Mouse (Mus musculus): ENCODE measurements at regions not wholly inside any gene's neighbourhood (a gene's known extent, or its start where the extent isn't known, plus 50 kb on each side); places are given as distances from the start of the nearest gene placed in this dataset.

DNA sequence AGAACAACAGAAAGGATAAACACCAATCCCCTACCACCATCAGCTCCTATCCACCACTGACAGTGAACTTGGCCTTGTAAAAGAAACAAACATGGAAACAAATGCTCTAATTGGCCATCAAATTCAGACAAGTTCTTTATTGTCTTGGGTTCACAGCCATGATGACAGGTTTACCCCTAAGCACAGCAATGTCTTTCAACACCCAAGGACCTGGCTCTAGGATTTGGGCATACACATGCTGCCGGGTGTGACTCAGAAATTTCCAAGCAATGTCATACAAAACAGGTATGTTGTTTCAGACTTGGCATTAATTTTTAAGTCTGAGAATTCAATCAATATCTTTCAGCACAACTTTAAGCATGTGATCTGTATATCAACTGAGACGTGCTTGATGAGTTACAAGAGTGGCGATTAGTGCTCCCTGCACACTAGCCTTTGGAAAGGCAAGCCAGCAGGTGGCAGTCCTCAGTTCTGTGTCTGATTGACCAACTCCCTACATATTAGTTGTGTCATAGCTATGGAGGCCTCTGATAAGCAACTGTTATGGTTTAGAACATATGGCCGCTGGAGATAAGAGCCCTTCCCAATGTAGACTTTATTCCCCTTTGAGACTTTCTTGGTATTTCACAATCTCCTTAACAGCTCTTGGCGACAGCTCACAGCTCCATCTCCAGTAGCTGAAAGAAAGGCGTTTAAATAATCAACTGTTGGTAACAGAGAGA is 149.2 kb upstream of the Bmp4 start:
- no peaks in the 10 kb centered on the region for H3K4me1 ChIP-seq
- H3K36me3 ChIP-seq (replicated peaks; ENCODE audit: low read length) = no peaks in the 10 kb centered on the region
- H3K4me3 ChIP-seq (replicated peaks) = no peak overlapping the region
- TF ChIP-seq GATA1 (IDR thresholded peaks at IDR 0.05; ENCODE audit: borderline replicate concordance, low read length) (no peak), FLI1 (IDR thresholded peaks at IDR 0.05; ENCODE audit: low read length) (no peak)
- H3K27me3 ChIP-seq (replicated peaks) = no peaks in the 10 kb centered on the region
- H3K9me3 ChIP-seq = peaks cover 14% of the 10 kb centered on the region

DNA sequence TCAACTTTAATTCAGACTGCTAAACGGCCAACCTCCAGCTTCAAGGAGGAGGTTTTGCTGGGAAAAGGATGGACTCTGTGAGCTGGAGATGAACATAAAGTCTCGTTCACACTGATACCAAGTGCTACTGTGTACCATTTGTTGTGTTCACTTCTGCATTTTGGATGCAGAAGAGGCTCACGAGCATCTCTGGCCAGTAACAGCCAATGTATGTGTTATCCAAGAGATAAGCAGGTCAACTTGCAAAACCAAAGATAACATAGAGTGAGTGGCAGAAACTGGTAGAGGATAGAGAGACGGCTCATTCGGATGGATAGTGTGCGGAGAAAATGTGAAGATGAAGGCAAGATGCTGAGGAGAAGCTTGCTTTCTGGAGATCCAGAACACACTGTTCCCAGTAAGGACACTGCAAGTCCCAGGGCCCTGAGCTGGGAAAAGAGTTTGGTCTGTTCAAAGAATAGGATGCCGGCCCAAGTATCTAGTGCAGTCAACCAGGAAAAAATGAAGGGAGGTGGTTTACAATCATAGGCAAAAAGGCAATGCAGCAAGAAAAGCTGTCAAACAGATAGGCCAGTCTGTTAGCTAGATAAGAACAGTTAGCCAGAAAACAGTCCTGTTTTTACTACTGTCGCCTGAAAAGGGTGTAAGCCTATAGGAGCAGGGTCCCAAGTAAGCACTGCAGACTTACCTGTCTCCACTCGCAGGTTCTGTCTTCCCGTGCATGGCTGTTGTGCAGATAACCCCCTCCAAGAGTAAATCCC is 145.7 kb upstream of the Bmp4 start:
- Histone ChIP-seq H3K36me3 (replicated peaks; ENCODE audit: low read length) (no peaks in the 10 kb centered on the region), H3K27me3 (replicated peaks) (no peaks in the 10 kb centered on the region), H3K4me1 (no peaks in the 10 kb centered on the region)

DNA sequence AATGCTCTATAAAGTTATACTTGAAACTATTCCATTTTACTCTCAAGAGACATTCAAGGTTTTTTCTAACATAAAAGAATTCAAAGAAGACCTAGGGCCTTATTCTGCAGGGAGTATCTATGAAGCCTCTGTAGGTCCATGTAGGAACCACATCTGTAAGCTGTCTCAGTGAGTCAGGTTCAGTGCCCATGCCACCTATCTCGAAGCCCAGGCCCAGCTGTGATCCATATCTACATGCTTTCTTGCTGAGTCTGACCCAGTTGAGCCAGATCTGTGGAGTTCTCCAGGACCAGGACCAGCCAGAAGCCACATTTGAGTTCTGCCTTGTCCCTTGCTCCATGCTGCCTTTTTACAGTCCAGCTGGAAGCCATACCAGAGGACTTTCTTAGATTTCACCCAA is 142.2 kb upstream of the Bmp4 start:
- Histone ChIP-seq H3K4me3 (replicated peaks) (no peak overlapping the region), H3K36me3 (replicated peaks; ENCODE audit: low read length) (no peaks in the 10 kb centered on the region), H3K4me1 (no peaks in the 10 kb centered on the region), H3K9me3 (0 out of 2 replicates have a peak, but pooled peaks cover 6% of the 10 kb centered on the region), H3K27me3 (replicated peaks) (no peaks in the 10 kb centered on the region)
- TF ChIP-seq FLI1 (IDR thresholded peaks at IDR 0.05; ENCODE audit: low read length) = no peak
- TF ChIP-seq GATA1 (IDR thresholded peaks at IDR 0.05; ENCODE audit: borderline replicate concordance, low read length) = no peak

More for the DNA sequence above, 145.7 kb upstream of the Bmp4 start:
- TF ChIP-seq FLI1 (IDR thresholded peaks at IDR 0.05; ENCODE audit: low read length) = no peak
- TF ChIP-seq GATA1 (IDR thresholded peaks at IDR 0.05; ENCODE audit: borderline replicate concordance, low read length) = no peak
- H3K4me3 ChIP-seq (replicated peaks) = no peak overlapping the region
- H3K9me3 ChIP-seq = peaks cover 10% of the 10 kb centered on the region

DNA sequence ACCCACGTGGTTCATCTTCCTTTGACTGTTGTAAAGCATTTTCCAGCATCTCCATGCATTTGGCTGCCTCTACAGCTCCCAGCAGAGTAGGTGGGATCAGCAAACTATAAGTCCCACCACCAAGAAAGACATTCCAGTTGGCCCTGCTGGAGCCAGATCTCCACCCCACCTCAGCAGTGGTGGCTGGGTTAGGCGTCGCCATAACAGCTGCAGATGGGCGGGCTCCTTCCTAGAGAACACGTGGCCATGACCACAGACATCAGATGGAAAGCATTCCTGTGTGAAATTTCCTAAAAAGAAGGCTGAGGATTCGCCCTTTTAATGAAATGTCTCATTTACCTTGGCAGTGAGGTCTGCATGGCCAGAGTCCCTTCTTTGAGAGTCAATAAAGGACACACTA is 140.0 kb upstream of the Bmp4 start:
- no peaks in the 10 kb centered on the region for H3K27me3 ChIP-seq (replicated peaks)
- 0 out of 2 replicates have a peak, but pooled peaks cover 6% of the 10 kb centered on the region for H3K9me3 ChIP-seq
- H3K36me3 ChIP-seq (replicated peaks; ENCODE audit: low read length) = no peaks in the 10 kb centered on the region
- H3K4me3 ChIP-seq (replicated peaks) = no peak overlapping the region
- H3K4me1 ChIP-seq = no peaks in the 10 kb centered on the region
- TF ChIP-seq FLI1 (IDR thresholded peaks at IDR 0.05; ENCODE audit: low read length) = no peak
- TF ChIP-seq GATA1 (IDR thresholded peaks at IDR 0.05; ENCODE audit: borderline replicate concordance, low read length) = no peak

DNA sequence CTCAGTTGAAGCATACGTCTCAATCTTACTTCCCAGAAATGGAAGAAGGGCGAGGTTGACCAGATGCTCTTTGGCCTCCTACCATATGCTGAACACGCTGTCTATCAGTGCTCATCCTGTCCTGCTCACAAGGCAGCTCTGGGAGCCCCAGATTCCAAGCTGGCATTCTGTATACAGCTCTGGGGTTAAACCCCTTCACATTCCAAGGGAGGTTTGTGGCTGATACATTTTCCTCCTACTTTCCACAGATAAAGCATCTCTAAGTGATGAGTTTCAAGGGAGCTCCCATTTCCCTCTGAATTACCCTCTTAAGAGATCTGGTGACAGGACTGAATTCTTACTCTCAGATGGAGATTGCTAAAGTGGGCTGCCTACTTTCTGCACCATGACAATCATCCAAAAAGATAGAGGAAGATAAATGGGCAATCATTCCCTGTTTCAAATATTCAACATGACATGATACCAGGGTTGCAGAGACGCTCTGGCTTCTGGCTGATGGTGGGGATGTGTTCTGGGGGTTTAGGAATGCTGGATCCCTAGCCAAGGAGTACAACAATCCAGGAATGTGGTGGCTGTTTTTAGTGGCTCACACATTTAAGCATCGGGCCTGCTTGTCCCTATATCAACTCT is 138.7 kb upstream of the Bmp4 start:
- Histone ChIP-seq H3K27me3 (replicated peaks) (no peaks in the 10 kb centered on the region), H3K9me3 (0 out of 2 replicates have a peak, but pooled peaks cover 9% of the 10 kb centered on the region), H3K4me3 (replicated peaks) (no peak overlapping the region), H3K36me3 (replicated peaks; ENCODE audit: low read length) (no peaks in the 10 kb centered on the region), H3K4me1 (no peaks in the 10 kb centered on the region)
- TF ChIP-seq GATA1 (IDR thresholded peaks at IDR 0.05; ENCODE audit: borderline replicate concordance, low read length) (no peak), FLI1 (IDR thresholded peaks at IDR 0.05; ENCODE audit: low read length) (no peak)

DNA sequence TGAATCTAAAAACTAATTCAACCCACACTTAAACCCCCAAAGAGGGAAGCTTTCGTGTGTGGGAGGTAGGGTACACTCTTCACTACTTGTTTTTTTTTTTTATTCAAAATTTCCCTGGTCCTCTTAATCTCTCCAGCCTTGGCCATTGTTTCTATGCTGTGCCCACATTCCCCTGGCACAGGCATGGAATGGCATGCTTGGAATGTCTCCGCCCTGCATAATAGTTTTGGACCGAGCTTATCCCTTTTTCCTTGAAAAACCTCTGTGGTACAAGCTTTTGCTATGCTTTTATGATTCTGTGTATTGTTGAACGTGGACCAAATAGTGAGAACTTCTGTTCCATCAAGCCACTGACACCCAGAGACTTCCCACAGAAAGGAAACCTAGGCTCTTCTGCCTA is 126.8 kb upstream of the Bmp4 start:
- H3K27me3 ChIP-seq (replicated peaks) = no peaks in the 10 kb centered on the region
- no peaks in the 10 kb centered on the region for H3K36me3 ChIP-seq (replicated peaks; ENCODE audit: low read length)
- 0 out of 2 replicates have a peak, but pooled peaks cover 4% of the 10 kb centered on the region for H3K9me3 ChIP-seq
- no peak overlapping the region for H3K4me3 ChIP-seq (replicated peaks)
- TF ChIP-seq FLI1 (IDR thresholded peaks at IDR 0.05; ENCODE audit: low read length) (no peak), GATA1 (IDR thresholded peaks at IDR 0.05; ENCODE audit: borderline replicate concordance, low read length) (no peak)
- no peaks in the 10 kb centered on the region for H3K4me1 ChIP-seq

DNA sequence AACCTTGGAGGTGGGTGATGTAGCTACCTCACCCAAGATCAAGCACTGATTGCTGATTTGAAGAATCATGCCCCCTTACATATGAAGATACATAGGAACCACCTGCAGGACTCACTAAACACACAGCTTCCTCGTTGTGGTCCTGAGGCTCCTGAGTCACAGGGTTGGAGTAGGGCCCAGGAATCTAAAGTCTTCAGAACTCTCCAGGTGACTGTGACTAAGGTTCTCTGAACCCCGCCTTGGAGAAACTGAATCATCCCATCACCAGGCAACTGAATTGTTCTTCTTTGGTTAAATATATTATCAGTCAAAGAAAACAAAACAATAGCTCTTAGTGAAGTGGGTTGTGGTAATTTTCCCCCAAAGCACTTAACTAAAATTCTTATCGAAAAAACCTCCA is 125.8 kb upstream of the Bmp4 start:
- H3K27me3 ChIP-seq (replicated peaks) = no peaks in the 10 kb centered on the region
- H3K9me3 ChIP-seq = 0 out of 2 replicates have a peak, but pooled peaks cover 4% of the 10 kb centered on the region
- H3K4me3 ChIP-seq (replicated peaks) = no peak overlapping the region
- H3K4me1 ChIP-seq = no peaks in the 10 kb centered on the region
- TF ChIP-seq FLI1 (IDR thresholded peaks at IDR 0.05; ENCODE audit: low read length) (no peak), GATA1 (IDR thresholded peaks at IDR 0.05; ENCODE audit: borderline replicate concordance, low read length) (no peak)
- no peaks in the 10 kb centered on the region for H3K36me3 ChIP-seq (replicated peaks; ENCODE audit: low read length)

DNA sequence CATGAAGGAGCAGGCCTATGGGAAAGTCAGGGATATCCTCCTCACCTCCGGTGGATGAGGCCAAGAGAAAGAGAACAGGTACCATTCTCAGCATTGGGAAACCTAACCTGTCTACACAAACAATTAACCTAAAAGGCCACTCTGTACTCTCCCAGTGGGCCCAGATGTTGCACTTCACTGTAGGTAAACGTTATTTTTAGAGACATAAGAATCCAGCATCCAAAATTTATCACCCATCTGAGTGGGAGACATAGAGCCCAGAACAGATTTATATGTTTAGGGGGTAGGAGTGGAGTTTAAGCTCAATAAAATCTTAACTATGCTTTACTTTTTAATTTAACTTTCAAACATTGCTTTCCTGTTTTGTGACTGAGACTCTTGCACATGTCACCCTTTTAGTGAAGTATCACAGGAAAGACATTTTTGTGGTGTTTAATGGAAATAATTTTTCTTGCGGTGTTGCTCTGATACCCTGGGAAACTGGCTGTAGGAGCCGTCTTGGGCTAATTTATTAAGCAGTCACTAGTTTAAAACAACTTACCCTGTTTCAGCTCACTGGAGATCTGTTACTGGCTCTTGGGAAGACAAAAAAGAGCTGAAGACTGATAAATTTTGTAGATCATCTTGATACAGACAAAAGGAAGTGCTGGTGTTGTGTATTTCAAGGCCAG is 123.9 kb upstream of the Bmp4 start:
- no peak overlapping the region for H3K4me3 ChIP-seq (replicated peaks)
- no peaks in the 10 kb centered on the region for H3K27me3 ChIP-seq (replicated peaks)
- no peaks in the 10 kb centered on the region for H3K36me3 ChIP-seq (replicated peaks; ENCODE audit: low read length)
- no peaks in the 10 kb centered on the region for H3K4me1 ChIP-seq
- TF ChIP-seq FLI1 (IDR thresholded peaks at IDR 0.05; ENCODE audit: low read length) (no peak), GATA1 (IDR thresholded peaks at IDR 0.05; ENCODE audit: borderline replicate concordance, low read length) (no peak)
- H3K9me3 ChIP-seq = 0 out of 2 replicates have a peak, but pooled peaks cover 4% of the 10 kb centered on the region

DNA sequence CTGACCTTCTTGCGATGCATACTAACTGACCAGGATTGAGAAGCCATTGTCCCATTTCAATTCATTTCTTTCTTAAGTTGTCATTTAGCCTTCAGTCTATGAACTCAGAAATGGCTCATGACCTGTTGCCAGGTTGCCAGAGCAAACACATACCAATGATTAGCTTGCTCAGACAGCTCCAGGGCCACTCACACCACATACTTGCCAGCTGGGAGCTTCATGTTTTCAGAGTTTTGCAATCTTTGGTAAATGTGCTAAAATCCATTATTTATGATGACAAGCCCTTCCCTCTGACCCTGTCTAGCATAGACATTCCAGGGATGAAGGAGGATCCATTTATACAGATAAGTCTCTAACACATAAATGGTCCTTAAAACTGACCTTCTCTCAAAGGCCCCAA is 121.6 kb upstream of the Bmp4 start:
- H3K27me3 ChIP-seq (replicated peaks) = no peaks in the 10 kb centered on the region
- no peaks in the 10 kb centered on the region for H3K4me1 ChIP-seq
- H3K9me3 ChIP-seq = 0 out of 2 replicates have a peak, but pooled peaks cover 4% of the 10 kb centered on the region
- TF ChIP-seq GATA1 (IDR thresholded peaks at IDR 0.05; ENCODE audit: borderline replicate concordance, low read length) (no peak), FLI1 (IDR thresholded peaks at IDR 0.05; ENCODE audit: low read length) (no peak)
- no peaks in the 10 kb centered on the region for H3K36me3 ChIP-seq (replicated peaks; ENCODE audit: low read length)
- H3K4me3 ChIP-seq (replicated peaks) = no peak overlapping the region
